Mouse (Mus musculus): Measurements from ENCODE around the gene Lysmd4.

GRCm38 (mm10) chr7:67232504-67232903, 10.2 kb downstream of the Lysmd4 start:
- TF ChIP-seq CHD1 (IDR thresholded peaks at IDR 0.05; ENCODE audit: low read depth, low read length) = no peak
- TF ChIP-seq CTCF (IDR thresholded peaks at IDR 0.05 in 2 of 3, conservative IDR thresholded peaks at IDR 0.05 in 1 of 3; ENCODE audit: control insufficient read depth in 1 of 3, insufficient read depth in 1 of 3, low read depth in 2 of 3, low read length in 3 of 3, poor library complexity in 1 of 3, severe bottlenecking in 1 of 3) = no peak
- TF ChIP-seq USF1 (IDR thresholded peaks at IDR 0.05; ENCODE audit: low read depth, low read length) = no peak
- TF ChIP-seq E2F4 (IDR thresholded peaks at IDR 0.05; ENCODE audit: borderline replicate concordance, low read depth, low read length) = no peak
- no peak for TF ChIP-seq MYC (IDR thresholded peaks at IDR 0.05; ENCODE audit: low read depth, low read length)
